Comparison of ENCODE assay signal across 8 mouse cellular contexts in the genomic region with DNA sequence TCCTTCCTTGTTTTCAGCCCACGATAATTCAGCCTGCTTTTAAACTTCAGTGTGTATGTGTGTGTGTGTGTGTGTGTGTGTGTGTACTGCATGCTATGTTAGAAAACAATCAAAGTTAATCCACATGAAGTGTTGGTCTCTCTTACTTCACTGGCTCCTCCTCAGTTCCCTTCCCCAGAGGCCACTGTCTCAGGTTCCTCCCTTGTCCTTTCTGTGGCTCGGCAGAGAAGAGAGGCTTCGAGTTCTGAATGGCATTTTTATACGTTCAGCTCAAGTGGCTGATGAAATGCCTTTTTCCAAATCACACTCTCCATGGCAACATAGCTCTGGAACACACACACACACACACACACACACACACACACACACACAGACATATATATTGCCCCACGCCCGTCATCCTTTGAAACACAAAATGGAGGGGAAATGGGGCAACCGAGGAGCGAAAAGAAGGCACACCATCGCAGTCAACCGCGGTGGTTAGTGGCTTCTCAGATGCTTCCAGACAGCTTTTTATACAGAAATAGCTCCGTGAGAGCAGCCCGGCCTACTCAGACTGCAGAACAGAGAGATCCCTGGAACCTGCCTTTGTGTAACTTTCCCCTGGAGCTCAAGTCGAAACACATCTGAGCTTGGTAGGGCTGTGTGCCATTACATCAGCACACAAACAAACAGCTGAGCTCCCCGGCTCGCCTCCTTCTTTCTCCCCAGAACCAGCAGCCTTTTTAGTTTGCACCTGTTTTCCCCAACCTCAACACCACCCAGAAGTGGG. TPM values are rescaled to one million over a fixed set of nuclear protein-coding genes. Genes with fewer than 3 reads are reported as not detected.
DNase-seq lines count a peak whose midpoint lies in the region; ATAC-seq and TF ChIP-seq lines count a peak whose summit lies in the region.

No protein-coding gene starts in this region.

- H3K27me3 ChIP-seq in liver, adult 2 months (ENCODE audit: control insufficient read depth, insufficient read depth, low read length) = no peaks in the 10 kb centered on the region
- 0 out of 2 replicates have a peak, but pooled peaks cover 3% of the 10 kb centered on the region for H3K27me3 ChIP-seq in liver, embryonic 12.5 days (replicated peaks)
- peaks cover 23% of the 10 kb centered on the region for H3K27me3 ChIP-seq in forebrain, embryonic 10.5 days (ENCODE audit: poor library complexity, severe bottlenecking)
- no peaks in the 10 kb centered on the region for H3K27me3 ChIP-seq in intestine, embryonic 14.5 days (replicated peaks; ENCODE audit: control insufficient read depth, insufficient read depth, low read length)
- H3K27me3 ChIP-seq in midbrain, embryonic 11.5 days (ENCODE audit: control insufficient read depth, insufficient read depth, low read length) = no peaks in the 10 kb centered on the region

- 69% methylated on average over 16 of the region's 16 CpGs for WGBS in liver, adult 2 months
- WGBS in liver, embryonic 12.5 days (ENCODE audit: insufficient replicate concordance) = 56% methylated on average over 16 of the region's 16 CpGs
- 70% methylated on average over 16 of the region's 16 CpGs for WGBS in forebrain, embryonic 10.5 days
- 42% methylated on average over 16 of the region's 16 CpGs for WGBS in intestine, embryonic 14.5 days
- 56% methylated on average over 16 of the region's 16 CpGs for WGBS in midbrain, embryonic 11.5 days

- H3K4me2 ChIP-seq in liver, embryonic 12.5 days = no peak overlapping the region
- peak overlapping the region; percentile 22; the same call in 1 of the 2 replicates for H3K4me2 ChIP-seq in intestine, embryonic 14.5 days (ENCODE audit: low read length)
- no peak overlapping the region for H3K4me2 ChIP-seq in midbrain, embryonic 11.5 days

- no peaks in the 10 kb centered on the region for H3K79me2 ChIP-seq in liver, adult 2 months (ENCODE audit: control insufficient read depth, insufficient read depth, low read length)

- H3K36me3 ChIP-seq in liver, adult 2 months (ENCODE audit: control insufficient read depth, insufficient read depth, low read length) = no peaks in the 10 kb centered on the region
- no peaks in the 10 kb centered on the region for H3K36me3 ChIP-seq in liver, embryonic 12.5 days
- no peaks in the 10 kb centered on the region for H3K36me3 ChIP-seq in forebrain, embryonic 10.5 days (replicated peaks)
- H3K36me3 ChIP-seq in intestine, embryonic 14.5 days (ENCODE audit: control insufficient read depth, insufficient read depth, low read length) = no peaks in the 10 kb centered on the region
- no peaks in the 10 kb centered on the region for H3K36me3 ChIP-seq in midbrain, embryonic 11.5 days (ENCODE audit: control insufficient read depth, insufficient read depth, low read length)

- peak overlapping the region; percentile 66 for H3K27ac ChIP-seq in liver, adult 2 months (replicated peaks; ENCODE audit: insufficient read depth, low read depth, low read length)
- H3K27ac ChIP-seq in liver, embryonic 12.5 days = no peak overlapping the region
- peak overlapping the region; percentile 72 for H3K27ac ChIP-seq in forebrain, embryonic 10.5 days
- peak overlapping the region; percentile 87 for H3K27ac ChIP-seq in intestine, embryonic 14.5 days (ENCODE audit: low read depth)
- H3K27ac ChIP-seq in midbrain, embryonic 11.5 days (ENCODE audit: low read depth, low read length) = no peak overlapping the region

- no peak for ATAC-seq in liver, embryonic 12.5 days
- 0 out of 2 replicates have a peak, but pooled peaks have one; percentile 20 for ATAC-seq in intestine, embryonic 14.5 days (replicated peaks; ENCODE audit: low FRiP score, low TSS enrichment, low read depth)
- ATAC-seq in midbrain, embryonic 11.5 days (ENCODE audit: low FRiP score) = peak; percentile 35; the same call in 1 of the 2 replicates

- no peak overlapping the region for H3K4me3 ChIP-seq in liver, adult 2 months (ENCODE audit: insufficient read depth, low read depth, low read length)
- H3K4me3 ChIP-seq in liver, embryonic 12.5 days = no peak overlapping the region
- H3K4me3 ChIP-seq in forebrain, embryonic 10.5 days = no peak overlapping the region
- H3K4me3 ChIP-seq in intestine, embryonic 14.5 days (ENCODE audit: low read depth, low read length) = no peak overlapping the region
- H3K4me3 ChIP-seq in midbrain, embryonic 11.5 days (ENCODE audit: low read depth, low read length) = no peak overlapping the region

- no peak for TF ChIP-seq CTCF in liver, adult 2 months (IDR thresholded peaks at IDR 0.05; ENCODE audit: low read depth, low read length)

- peaks cover 17% of the 10 kb centered on the region for H3K4me1 ChIP-seq in liver, adult 2 months (ENCODE audit: control insufficient read depth, insufficient read depth, low read length)
- peaks cover 33% of the 10 kb centered on the region for H3K4me1 ChIP-seq in liver, embryonic 12.5 days
- H3K4me1 ChIP-seq in forebrain, embryonic 10.5 days = peaks cover 42% of the 10 kb centered on the region
- peaks cover 22% of the 10 kb centered on the region for H3K4me1 ChIP-seq in intestine, embryonic 14.5 days (replicated peaks; ENCODE audit: control insufficient read depth, insufficient read depth, low read length)
- H3K4me1 ChIP-seq in midbrain, embryonic 11.5 days (ENCODE audit: control insufficient read depth, insufficient read depth, low read length) = peaks cover 19% of the 10 kb centered on the region

- 0 out of 2 replicates have a peak, but pooled peaks cover 3% of the 10 kb centered on the region for H3K9me3 ChIP-seq in liver, embryonic 12.5 days (replicated peaks)
- H3K9me3 ChIP-seq in forebrain, embryonic 10.5 days = peaks cover 18% of the 10 kb centered on the region
- no peaks in the 10 kb centered on the region for H3K9me3 ChIP-seq in intestine, embryonic 14.5 days (ENCODE audit: control insufficient read depth, low read length)
- no peaks in the 10 kb centered on the region for H3K9me3 ChIP-seq in midbrain, embryonic 11.5 days (ENCODE audit: control insufficient read depth, low read length)

- H3K9ac ChIP-seq in liver, adult 2 months (ENCODE audit: low read depth, low read length) = no peak overlapping the region
- no peak overlapping the region for H3K9ac ChIP-seq in liver, embryonic 12.5 days
- no peak overlapping the region for H3K9ac ChIP-seq in intestine, embryonic 14.5 days (ENCODE audit: low read length)
- H3K9ac ChIP-seq in midbrain, embryonic 11.5 days (ENCODE audit: low read length) = no peak overlapping the region

- peak; percentile 48 for DNase-seq in liver, adult 2 months (ENCODE audit: extremely low read depth, low read depth, low spot score)
- no peak for DNase-seq in forebrain, embryonic 10.5 days (ENCODE audit: extremely low spot score, low spot score)
- DNase-seq in intestine, embryonic 14.5 days (ENCODE audit: low spot score) = peak; percentile 66
- peak; percentile 86 for DNase-seq in midbrain, embryonic 11.5 days (ENCODE audit: low spot score, missing footprints)
- DNase-seq in thymus, postnatal 14 days = peak; percentile 34
- no peak for DNase-seq in adrenal gland, postnatal 14 days
- no peak for DNase-seq in ovary, adult 18-20 months (ENCODE audit: low spot score)

- no peak for TF ChIP-seq POLR2A in liver, adult 2 months (IDR thresholded peaks at IDR 0.05; ENCODE audit: extremely low read depth, insufficient read depth, low read length)

RNA-seq across cellular contexts. Expression of a gene that starts 34.4 kb away (rescaled TPM):
- total RNA-seq in liver, adult 2 months (2014; rRNA removed) = 14.7 and 17.9 TPM in 2 replicates
- polyA plus RNA-seq in liver, adult 2 months (2012; rRNA removed) = 14.8 and 16.6 TPM in 2 replicates
- 8.3 and 9.0 TPM in 2 replicates for polyA plus RNA-seq in liver, embryonic 12.5 days (2016; fragmentation: Nextera tagmentation; extraction: Ambion mirVana)
- 10.1 and 10.5 TPM in 2 replicates for polyA plus RNA-seq in forebrain, embryonic 10.5 days (2016; fragmentation: Nextera tagmentation; extraction: Ambion mirVana)
- 11.2 and 13.1 TPM in 2 replicates for polyA plus RNA-seq in intestine, embryonic 14.5 days (2014; fragmentation: Nextera tagmentation; extraction: Ambion mirVana)
- polyA plus RNA-seq in midbrain, embryonic 11.5 days (2014; fragmentation: Nextera tagmentation; extraction: Ambion mirVana) = 10.8 and 11.2 TPM in 2 replicates
- total RNA-seq in adrenal gland, postnatal 14 days (2021) = 65.5 and 66.1 TPM in 2 replicates

RNA-seq across cellular contexts. Expression of a gene that starts 44.5 kb away (rescaled TPM):
- 27.8 and 32.8 TPM in 2 replicates for total RNA-seq in liver, adult 2 months (2014; rRNA removed)
- 10.6 and 17.8 TPM in 2 replicates for polyA plus RNA-seq in liver, adult 2 months (2012; rRNA removed)
- polyA plus RNA-seq in liver, embryonic 12.5 days (2016; fragmentation: Nextera tagmentation; extraction: Ambion mirVana) = 3.3 and 4.5 TPM in 2 replicates
- 8.2 and 10.6 TPM in 2 replicates for polyA plus RNA-seq in forebrain, embryonic 10.5 days (2016; fragmentation: Nextera tagmentation; extraction: Ambion mirVana)
- polyA plus RNA-seq in intestine, embryonic 14.5 days (2014; fragmentation: Nextera tagmentation; extraction: Ambion mirVana) = 11.0 and 11.1 TPM in 2 replicates
- polyA plus RNA-seq in midbrain, embryonic 11.5 days (2014; fragmentation: Nextera tagmentation; extraction: Ambion mirVana) = 10.9 and 15.9 TPM in 2 replicates
- total RNA-seq in adrenal gland, postnatal 14 days (2021) = 57.1 and 74.2 TPM in 2 replicates

Comparison
In these comparisons a context has a peak if more than half of its experiments do, and no peak if none do; other contexts are left out.
1. H3K27ac ChIP-seq: peak in liver, adult 2 months (single experiment), forebrain, embryonic 10.5 days (single experiment) and intestine, embryonic 14.5 days (single experiment); none in liver, embryonic 12.5 days (single experiment) and midbrain, embryonic 11.5 days (single experiment).
2. DNase-seq: peak in liver, adult 2 months (single experiment), intestine, embryonic 14.5 days (single experiment), midbrain, embryonic 11.5 days (single experiment) and thymus, postnatal 14 days (single experiment); none in forebrain, embryonic 10.5 days (single experiment), adrenal gland, postnatal 14 days (single experiment) and ovary, adult 18-20 months (single experiment).